Mouse (Mus musculus) forebrain, embryonic 11.5 days (tissue): Measurements from ENCODE around the gene Zfp697. TPM values are rescaled to one million over a fixed set of nuclear protein-coding genes. Genes with fewer than 3 reads are reported as not detected.

Experiments used
- ATAC-seq: fragments of 200-750 bp; cut with Nextera tagmentation; replicated peaks from 2 replicates; pipeline ENCODE4 v1.8.0; 2017; ENCODE audit warnings: moderate TSS enrichment; ENCODE audit not compliant: low FRiP score
- DNase-seq: peaks from one replicate; pipeline ENCODE4 v3.0.0-alpha.2; 2017; ENCODE audit warnings: low spot score
- H3K27ac ChIP-seq: fragments of 300-500 bp; sonication (generic); 2 replicates; pipeline ENCODE4 v1.5.1; 2014; ENCODE audit warnings: low read depth, low read length
- H3K27me3 ChIP-seq: fragments of 300-500 bp; sonication (generic); 2 replicates; pipeline ENCODE4 v1.6.1; 2014; ENCODE audit warnings: mild to moderate bottlenecking, low read length, mixed read lengths; ENCODE audit not compliant: control insufficient read depth, insufficient read depth
- H3K36me3 ChIP-seq: fragments of 300-500 bp; sonication (generic); 2 replicates; pipeline ENCODE4 v1.6.1; 2014; ENCODE audit warnings: mild to moderate bottlenecking, low read length, moderate library complexity, mixed read lengths; ENCODE audit not compliant: control insufficient read depth, insufficient read depth
- H3K4me1 ChIP-seq: fragments of 300-500 bp; sonication (generic); replicated peaks from 2 replicates; pipeline ENCODE4 v1.6.1; 2014; ENCODE audit warnings: low read length, mixed read lengths; ENCODE audit not compliant: control insufficient read depth, insufficient read depth
- H3K4me2 ChIP-seq: fragments of 300-500 bp; sonication (generic); 2 replicates; pipeline ENCODE4 v1.6.1; 2014; ENCODE audit warnings: low read depth, mild to moderate bottlenecking, low read length, moderate library complexity, mixed read lengths; ENCODE audit not compliant: severe bottlenecking
- H3K4me3 ChIP-seq: fragments of 300-500 bp; sonication (generic); 2 replicates; pipeline ENCODE4 v1.5.1; 2014; ENCODE audit warnings: low read depth, low read length
- H3K9ac ChIP-seq: fragments of 300-500 bp; sonication (generic); 2 replicates; pipeline ENCODE4 v1.6.1; 2014; ENCODE audit warnings: low read length
- H3K9me3 ChIP-seq: fragments of 300-500 bp; sonication (generic); 2 replicates; pipeline ENCODE4 v1.6.1; 2016; ENCODE audit warnings: low read length, mixed read lengths; ENCODE audit not compliant: control insufficient read depth
- WGBS: fragments of 180-500 bp; shearing (Covaris S2); extraction: QIAGEN DNeasy Blood & Tissue Kit; methylation state at CpG from one replicate; pipeline ENCODE4 v1.1.7; 2014; 5-methylcytosine and 5-hydroxymethylcytosine counted together
- polyA plus RNA-seq: library from polyadenylated mRNA; unstranded; fragments of >200 nt; fragmentation: Nextera tagmentation; extraction: Ambion mirVana; gene quantifications from 2 replicates; pipeline ENCODE4 v1.2.1, GENCODE M21; 2014

The Zfp697 gene
- polyA plus RNA-seq, 1 experiment from 2014 or later: 8.9 TPM

DNA sequence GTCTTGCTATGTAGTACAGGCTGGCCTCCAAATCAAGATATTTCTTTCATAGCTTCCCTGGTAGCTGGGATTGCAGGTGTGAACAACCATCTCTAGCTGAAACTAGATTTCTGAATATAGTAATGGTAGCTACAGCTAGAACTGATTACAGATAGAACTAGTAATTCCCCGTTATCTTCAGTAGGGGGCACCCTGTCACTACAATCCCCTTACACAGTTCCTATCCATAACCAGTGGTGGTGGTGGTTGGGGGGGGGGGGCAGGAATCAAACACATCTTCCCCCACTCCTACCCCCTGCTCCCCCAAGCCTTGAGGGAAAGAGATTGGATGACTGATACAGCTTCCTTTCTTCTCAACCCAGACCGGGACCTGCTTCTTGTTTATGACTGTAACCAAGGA lies 19.5 kb upstream of the Zfp697 start:
- Histone ChIP-seq H3K4me1 (no peaks in the 10 kb centered on the region), H3K9me3 (no peaks in the 10 kb centered on the region), H3K27ac (no peak overlapping the region), H3K27me3 (no peaks in the 10 kb centered on the region), H3K36me3 (no peaks in the 10 kb centered on the region), H3K4me2 (no peak overlapping the region), H3K4me3 (no peak overlapping the region), H3K9ac (no peak overlapping the region)
- DNase-seq: no peak
- WGBS: 37% methylated on average over 2 of the region's 2 CpGs
- ATAC-seq: no peak; the same call in 1 of the 2 replicates

GRCm38 (mm10) chr3:98366086-98366485 lies 16.2 kb upstream of the Zfp697 start:
- Histone ChIP-seq H3K27ac (no peak overlapping the region), H3K9ac (no peak overlapping the region), H3K4me3 (no peak overlapping the region), H3K36me3 (no peaks in the 10 kb centered on the region), H3K4me1 (no peaks in the 10 kb centered on the region), H3K27me3 (no peaks in the 10 kb centered on the region), H3K4me2 (no peak overlapping the region), H3K9me3 (no peaks in the 10 kb centered on the region)
- 85% methylated on average over 3 of the region's 3 CpGs for WGBS
- no peak for ATAC-seq
- DNase-seq: no peak

GRCm38 (mm10) chr3:98366823-98367222 lies 15.4 kb upstream of the Zfp697 start:
- Histone ChIP-seq H3K4me3 (no peak overlapping the region), H3K27ac (no peak overlapping the region), H3K4me1 (no peaks in the 10 kb centered on the region), H3K4me2 (no peak overlapping the region), H3K9me3 (no peaks in the 10 kb centered on the region), H3K27me3 (no peaks in the 10 kb centered on the region), H3K9ac (no peak overlapping the region), H3K36me3 (no peaks in the 10 kb centered on the region)
- WGBS: 80% methylated on average over 4 of the region's 4 CpGs
- ATAC-seq (no peak), DNase-seq (no peak)

- H3K27ac ChIP-seq: no peak overlapping the region
- 80% methylated on average over 4 of the region's 4 CpGs for WGBS
- H3K36me3 ChIP-seq: no peaks in the 10 kb centered on the region
- ATAC-seq (no peak), DNase-seq (no peak)
- H3K4me2 ChIP-seq: no peak overlapping the region
- H3K4me3 ChIP-seq: no peak overlapping the region
- no peaks in the 10 kb centered on the region for H3K4me1 ChIP-seq
- no peak overlapping the region for H3K9ac ChIP-seq
- H3K9me3 ChIP-seq: no peaks in the 10 kb centered on the region
- no peaks in the 10 kb centered on the region for H3K27me3 ChIP-seq
These were observed 14.0 kb upstream of the Zfp697 start for GRCm38 (mm10) chr3:98368283-98368682.

- DNase-seq (no peak), ATAC-seq (no peak)
- WGBS: 96% methylated on average over 2 of the region's 2 CpGs
- H3K9ac ChIP-seq: no peak overlapping the region
- no peaks in the 10 kb centered on the region for H3K4me1 ChIP-seq
- no peaks in the 10 kb centered on the region for H3K9me3 ChIP-seq
- no peak overlapping the region for H3K4me3 ChIP-seq
- no peaks in the 10 kb centered on the region for H3K27me3 ChIP-seq
- H3K27ac ChIP-seq: no peak overlapping the region
- H3K4me2 ChIP-seq: no peak overlapping the region
- H3K36me3 ChIP-seq: no peaks in the 10 kb centered on the region
These were observed 13.5 kb upstream of the Zfp697 start for GRCm38 (mm10) chr3:98368776-98369175.

GRCm38 (mm10) chr3:98374062-98374719 lies 8.1 kb upstream of the Zfp697 start:
- WGBS: 84% methylated on average over 3 of the region's 3 CpGs
- H3K27me3 ChIP-seq: no peaks in the 10 kb centered on the region
- no peak overlapping the region for H3K9ac ChIP-seq
- H3K27ac ChIP-seq: no peak overlapping the region
- H3K4me1 ChIP-seq: no peaks in the 10 kb centered on the region
- no peaks in the 10 kb centered on the region for H3K36me3 ChIP-seq
- DNase-seq (no peak), ATAC-seq (no peak)
- no peaks in the 10 kb centered on the region for H3K9me3 ChIP-seq
- H3K4me3 ChIP-seq: no peak overlapping the region
- no peak overlapping the region for H3K4me2 ChIP-seq

DNA sequence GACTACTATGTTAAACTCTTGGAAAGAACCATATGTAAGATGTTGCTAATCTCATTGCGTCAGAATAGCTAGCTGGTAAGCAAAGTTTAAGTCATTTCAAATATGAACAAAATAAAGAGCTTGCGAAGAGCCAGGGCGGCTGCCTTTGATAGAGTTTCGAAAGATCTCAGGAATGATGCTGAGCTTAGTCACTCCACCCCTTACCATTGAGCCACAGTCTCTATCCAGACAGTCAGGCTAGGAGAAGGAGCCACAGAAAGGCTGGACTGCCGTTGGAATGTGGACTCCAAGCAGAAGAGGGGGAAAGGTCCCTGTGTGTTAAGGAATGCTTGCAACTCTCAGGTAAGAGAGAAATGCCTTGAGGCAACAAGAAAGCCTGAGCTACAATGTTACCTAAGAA lies 7.3 kb upstream of the Zfp697 start:
- Histone ChIP-seq H3K27me3 (no peaks in the 10 kb centered on the region), H3K4me2 (no peak overlapping the region), H3K36me3 (no peaks in the 10 kb centered on the region), H3K4me1 (no peaks in the 10 kb centered on the region), H3K4me3 (no peak overlapping the region), H3K9me3 (no peaks in the 10 kb centered on the region), H3K27ac (no peak overlapping the region), H3K9ac (no peak overlapping the region)
- ATAC-seq (no peak), DNase-seq (no peak)
- 88% methylated on average over 5 of the region's 5 CpGs for WGBS

GRCm38 (mm10) chr3:98378267-98378666 lies 4.0 kb upstream of the Zfp697 start:
- Histone ChIP-seq H3K9me3 (no peaks in the 10 kb centered on the region), H3K4me2 (no peak overlapping the region), H3K4me1 (peaks cover 3% of the 10 kb centered on the region), H3K27ac (no peak overlapping the region), H3K27me3 (no peaks in the 10 kb centered on the region), H3K9ac (no peak overlapping the region), H3K4me3 (no peak overlapping the region), H3K36me3 (no peaks in the 10 kb centered on the region)
- ATAC-seq: no peak
- no peak for DNase-seq
- WGBS: 85% methylated on average over 4 of the region's 4 CpGs

DNA sequence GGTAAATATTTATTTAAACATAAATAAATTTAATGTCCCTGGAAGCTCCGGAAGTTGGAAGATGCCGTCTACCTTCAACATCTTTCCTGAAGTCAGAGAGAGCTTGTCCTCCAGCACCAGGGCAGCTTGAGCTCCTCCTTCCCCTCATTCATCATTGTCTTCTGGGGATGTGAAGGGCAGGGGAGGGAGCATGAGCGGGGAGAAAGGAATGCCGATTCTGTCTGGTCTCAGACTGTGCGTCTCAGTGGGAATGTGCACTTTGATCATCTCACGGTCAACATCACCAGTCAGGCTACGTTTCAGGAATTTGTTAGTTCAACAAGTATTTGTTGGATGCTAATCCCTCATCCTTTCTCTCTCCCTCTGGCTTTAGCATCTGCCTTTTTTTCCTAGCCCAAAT lies 3.0 kb upstream of the Zfp697 start:
- no peak for ATAC-seq
- Histone ChIP-seq H3K4me1 (peaks cover 6% of the 10 kb centered on the region), H3K36me3 (no peaks in the 10 kb centered on the region), H3K9ac (no peak overlapping the region), H3K9me3 (no peaks in the 10 kb centered on the region), H3K4me3 (no peak overlapping the region), H3K27me3 (no peaks in the 10 kb centered on the region), H3K4me2 (no peak overlapping the region), H3K27ac (no peak overlapping the region)
- 36% methylated on average over 7 of the region's 7 CpGs for WGBS
- DNase-seq: no peak
